Mouse (Mus musculus) heart, adult 2 months (tissue): ENCODE results near the gene Rpl18a. TPM values are rescaled to one million over a fixed set of nuclear protein-coding genes. Genes with fewer than 3 reads are reported as not detected.

Experiments
- DNase-seq, 2 experiments: peaks; one replicate each; pipeline ENCODE4 v3.0.0; 2021
- H3K27ac ChIP-seq: fragments of 200-600 bp; 2 replicates; pipeline ENCODE4 v1.8.1; 2022
- H3K27me3 ChIP-seq: fragments of 200-500 bp; 2 replicates; pipeline ENCODE4 v1.6.1; 2012; ENCODE audit warnings: mild to moderate bottlenecking, low read length, inconsistent platforms, mixed read lengths; ENCODE audit not compliant: control insufficient read depth, insufficient read depth
- H3K36me3 ChIP-seq: fragments of 200-500 bp; 2 replicates; pipeline ENCODE4 v1.6.1; 2012; ENCODE audit warnings: low read length, inconsistent platforms; ENCODE audit not compliant: control insufficient read depth, insufficient read depth
- H3K4me1 ChIP-seq: fragments of 200-500 bp; 2 replicates; pipeline ENCODE4 v1.6.1; 2011; ENCODE audit warnings: low read length; ENCODE audit not compliant: control insufficient read depth, insufficient read depth
- H3K4me3 ChIP-seq: fragments of 200-600 bp; 2 replicates; pipeline ENCODE4 v1.8.1; 2022
- H3K79me2 ChIP-seq: fragments of 200-500 bp; replicated peaks from 2 replicates; pipeline ENCODE4 v1.6.1; 2012; ENCODE audit warnings: mild to moderate bottlenecking, inconsistent platforms, low read length, moderate library complexity, mixed read lengths; ENCODE audit not compliant: control insufficient read depth, insufficient read depth
- H3K9ac ChIP-seq: fragments of 200-500 bp; 2 replicates; pipeline ENCODE4 v1.6.1; 2012; ENCODE audit warnings: low read depth, mild to moderate bottlenecking, control low read depth, inconsistent platforms, low read length, mixed read lengths
- CTCF ChIP-seq: fragments of 200-600 bp; IDR thresholded peaks from 2 replicates; pipeline ENCODE4 v1.8.1; 2022; ENCODE audit warnings: antibody characterized with exemption, mild to moderate bottlenecking, moderate library complexity
- EP300 ChIP-seq: fragments of 200-500 bp; IDR thresholded peaks from 2 replicates; pipeline ENCODE4 v1.6.1; 2011; ENCODE audit warnings: low read depth, low read length, control low read depth; ENCODE audit not compliant: insufficient read depth
- POLR2A ChIP-seq: fragments of 200-500 bp; IDR thresholded peaks from 2 replicates; pipeline ENCODE4 v1.6.1; 2011; ENCODE audit warnings: mild to moderate bottlenecking, low read depth, low read length, control low read depth; ENCODE audit not compliant: insufficient read depth
- WGBS: fragments of 180-500 bp; shearing (Covaris S2); methylation state at CpG from one replicate; pipeline ENCODE4 v1.1.7; 2018; 5-methylcytosine and 5-hydroxymethylcytosine counted together
- intact Hi-C: fragments of 180-260 bp; cut with DNase I; formaldehyde crosslinking; loops from one replicate; pipeline ENCODE4 v1.15.1; 2025
- microRNA-seq, 2 experiments: library from miRNA; unstranded; fragments of <30 nt; microRNA quantifications; one replicate each; pipeline ENCODE4 v1.2.0; 2021
- polyA plus RNA-seq: library from polyadenylated mRNA; depleted of rRNA; stranded (reverse); fragments of >200 nt; gene quantifications from 2 replicates; pipeline ENCODE4 v1.2.3, GENCODE M21; 2012; rRNA removed
- total RNA-seq, 2 experiments: library from RNA; stranded (reverse); gene quantifications; 2 replicates each; pipeline ENCODE4 v1.2.3; 2021

The Rpl18a gene
- total and polyA plus RNA-seq, 3 experiments, result 909 to 2,387 (median 1,075) TPM

DNA sequence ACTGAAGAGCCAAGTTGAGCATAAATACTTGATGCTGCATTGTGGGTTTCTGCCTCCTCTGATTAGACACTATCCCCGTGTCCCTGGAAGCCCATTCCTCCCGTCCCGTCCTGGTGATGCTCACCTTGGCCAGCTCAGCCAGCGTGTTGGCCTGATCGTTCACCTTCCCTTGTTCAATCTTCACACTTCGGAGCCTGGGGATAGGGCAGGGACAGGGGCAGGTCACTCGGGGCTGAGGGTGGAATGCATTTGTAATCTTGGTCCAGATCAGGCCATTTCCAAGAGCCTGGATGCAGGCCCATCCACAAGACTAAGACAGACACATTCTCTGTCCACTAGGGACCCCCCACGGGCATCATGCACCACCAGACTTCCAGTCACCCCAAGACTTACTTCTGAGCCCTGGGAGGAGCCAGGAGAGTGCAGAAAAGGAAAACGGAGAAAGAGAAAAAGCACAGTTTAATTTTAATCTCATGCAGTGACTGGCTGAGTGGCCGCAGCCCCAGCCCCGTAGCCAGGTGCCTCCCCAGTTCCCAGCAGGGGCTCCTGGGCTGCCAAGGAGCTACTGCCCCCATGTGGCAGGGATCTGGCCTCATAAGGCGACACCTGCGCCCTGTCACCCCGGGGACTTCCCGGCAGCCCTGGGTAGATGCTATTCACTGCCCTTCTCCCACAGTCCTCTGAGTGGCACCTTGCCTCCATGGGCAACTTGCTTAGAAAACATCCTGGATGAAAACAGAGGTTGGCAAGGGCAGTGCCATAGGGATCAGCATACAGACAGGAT is 50.6 kb downstream of the Rpl18a start:
- Histone ChIP-seq H3K27ac (no peak overlapping the region), H3K4me3 (no peak overlapping the region), H3K36me3 (no peaks in the 10 kb centered on the region), H3K9ac (no peak overlapping the region), H3K4me1 (no peaks in the 10 kb centered on the region), H3K27me3 (no peaks in the 10 kb centered on the region), H3K79me2 (no peaks in the 10 kb centered on the region)
- no peak for DNase-seq
- 49% methylated on average over 15 of the region's 15 CpGs for WGBS
- TF ChIP-seq EP300 (no peak), POLR2A (no peak), CTCF (peak; percentile 39)
- intact Hi-C loops, result no loop called here

DNA sequence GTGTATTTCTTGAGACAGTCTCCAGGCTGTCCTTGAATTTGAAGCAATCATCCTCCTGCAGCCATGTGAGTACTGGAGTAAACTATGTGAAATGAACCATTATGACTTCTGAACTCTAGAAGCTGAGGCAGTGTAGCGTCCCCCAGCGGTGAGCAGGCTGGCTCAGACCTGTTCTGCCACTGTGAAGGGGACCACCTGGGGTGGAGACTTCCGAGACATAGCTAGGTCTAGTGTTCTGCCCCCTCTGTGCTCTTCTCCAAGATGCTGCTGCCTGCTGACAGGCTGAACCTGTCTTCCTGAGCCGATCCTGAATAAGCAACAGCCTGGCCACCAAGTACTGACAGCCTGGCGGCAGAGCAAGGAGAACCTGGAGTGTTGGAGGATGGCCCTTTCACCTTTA is 52.1 kb downstream of the Rpl18a start:
- Histone ChIP-seq H3K9ac (no peak overlapping the region), H3K79me2 (no peaks in the 10 kb centered on the region), H3K4me1 (peaks cover 1% of the 10 kb centered on the region; the same call in 1 of the 2 replicates), H3K36me3 (no peaks in the 10 kb centered on the region), H3K27ac (no peak overlapping the region), H3K4me3 (no peak overlapping the region), H3K27me3 (no peaks in the 10 kb centered on the region)
- TF ChIP-seq EP300 (no peak), POLR2A (no peak), CTCF (no peak)
- intact Hi-C loops, result no loop called here
- WGBS, result 60% methylated on average over 5 of the region's 5 CpGs
- no peak for DNase-seq

Small RNAs within 50 kb of the gene (microRNA-seq; reads per million reads assigned to microRNA genes)
- gene Mir1969 (0 to 0.39 reads per million in 2 experiments), gene Mir7067 (0.77 to 1.1 reads per million in 2 experiments)

Other genes starting within 250 kb of the Rpl18a start
- 10 to 100 TPM; 39.7 to 48.4 TPM for gene Pgpep1, start 237.0 kb downstream of the Rpl18a start, total RNA-seq
- 35.5 and 44.8 TPM in 2 replicates for gene Pgpep1, start 237.0 kb downstream of the Rpl18a start, polyA plus RNA-seq
- 10 to 100 TPM; 56.9 to 64.2 TPM for gene Lsm4, start 224.2 kb downstream of the Rpl18a start, total RNA-seq
- gene Lsm4, start 224.2 kb downstream of the Rpl18a start, polyA plus RNA-seq, result 54.1 and 68.3 TPM in 2 replicates
- 100 to 1,000 TPM; 123 to 127 TPM for gene Jund, start 198.5 kb downstream of the Rpl18a start, total RNA-seq
- 66.2 and 109 TPM in 2 replicates for gene Jund, start 198.5 kb downstream of the Rpl18a start, polyA plus RNA-seq
- gene Iqcn, start 194.0 kb downstream of the Rpl18a start, total RNA-seq, result not detected
- gene Iqcn, start 194.0 kb downstream of the Rpl18a start, polyA plus RNA-seq, result 0.06 and 0.12 TPM in 2 replicates
- gene Gm3336, start 178.9 kb downstream of the Rpl18a start, total RNA-seq, result not detected
- gene Gm3336, start 178.9 kb downstream of the Rpl18a start, polyA plus RNA-seq, result not detected in 2 replicates
- 1 to 10 TPM; 2.3 to 2.7 TPM for gene Pde4c, start 173.7 kb downstream of the Rpl18a start, total RNA-seq
- 10.8 and 11.0 TPM in 2 replicates for gene Pde4c, start 173.7 kb downstream of the Rpl18a start, polyA plus RNA-seq
- 10 to 100 TPM; 46.5 to 48.0 TPM for gene Rab3a, start 142.7 kb downstream of the Rpl18a start, total RNA-seq
- 89.1 and 117 TPM in 2 replicates for gene Rab3a, start 142.7 kb downstream of the Rpl18a start, polyA plus RNA-seq
- 10 to 100 TPM; 21.7 to 29.1 TPM for gene Mpv17l2, start 136.5 kb downstream of the Rpl18a start, total RNA-seq
- 30.0 and 32.2 TPM in 2 replicates for gene Mpv17l2, start 136.5 kb downstream of the Rpl18a start, polyA plus RNA-seq
- gene Pik3r2, start 120.7 kb downstream of the Rpl18a start, total RNA-seq, result 10 to 100 TPM; 22.0 to 22.4 TPM
- gene Pik3r2, start 120.7 kb downstream of the Rpl18a start, polyA plus RNA-seq, result 34.3 and 45.5 TPM in 2 replicates
- 1 to 10 TPM; 6.0 to 7.4 TPM for gene Mast3, start 92.4 kb downstream of the Rpl18a start, total RNA-seq
- gene Mast3, start 92.4 kb downstream of the Rpl18a start, polyA plus RNA-seq, result 12.7 and 13.9 TPM in 2 replicates
- gene Il12rb1, start 89.0 kb downstream of the Rpl18a start, total RNA-seq, result not detected
- gene Il12rb1, start 89.0 kb downstream of the Rpl18a start, polyA plus RNA-seq, result 0.15 and 0.16 TPM in 2 replicates
- 10 to 100 TPM in 1 of 2 experiments, 1 to 10 TPM in 1; 8.9 to 18.6 TPM for gene Arrdc2, start 57.7 kb downstream of the Rpl18a start, total RNA-seq
- 15.2 and 36.2 TPM in 2 replicates for gene Arrdc2, start 57.7 kb downstream of the Rpl18a start, polyA plus RNA-seq
- 10 to 100 TPM; 12.6 to 14.7 TPM for gene Kcnn1, start 34.2 kb downstream of the Rpl18a start, total RNA-seq
- gene Kcnn1, start 34.2 kb downstream of the Rpl18a start, polyA plus RNA-seq, result 21.5 and 29.0 TPM in 2 replicates
- gene Ccdc124, start 23.5 kb downstream of the Rpl18a start, total RNA-seq, result 10 to 100 TPM; 44.6 to 49.1 TPM
- 26.8 and 40.7 TPM in 2 replicates for gene Ccdc124, start 23.5 kb downstream of the Rpl18a start, polyA plus RNA-seq
- gene Slc5a5, start 4.7 kb downstream of the Rpl18a start, total RNA-seq, result not detected
- 0.18 TPM in 2 replicates for gene Slc5a5, start 4.7 kb downstream of the Rpl18a start, polyA plus RNA-seq
- 10 to 100 TPM; 17.8 to 21.3 TPM for gene Map1s, start 8.5 kb upstream of the Rpl18a start, total RNA-seq
- gene Map1s, start 8.5 kb upstream of the Rpl18a start, polyA plus RNA-seq, result 12.0 and 20.2 TPM in 2 replicates